Mouse (Mus musculus): Measurements from ENCODE around the gene Pigs. TPM values are rescaled to one million over a fixed set of nuclear protein-coding genes. Genes with fewer than 3 reads are reported as not detected.

The Pigs gene
- polyA plus RNA-seq, 1 experiment from 2014 or later, result 79.0 TPM

GRCm38 (mm10) chr11:78382701-78383100, 54.5 kb downstream of the Pigs start:
- no peaks in the 10 kb centered on the region for H3K27me3 ChIP-seq (ENCODE audit: control insufficient read depth, insufficient read depth, low read depth, low read length)
- no peak overlapping the region for H3K27ac ChIP-seq (ENCODE audit: low read length)
- no peaks in the 10 kb centered on the region for H3K4me1 ChIP-seq (ENCODE audit: control insufficient read depth, insufficient read depth, low read length)
- H3K9ac ChIP-seq (ENCODE audit: low read depth, low read length), result no peak overlapping the region
- H3K9me3 ChIP-seq (replicated peaks; ENCODE audit: control insufficient read depth, low read length, poor library complexity, severe bottlenecking), result no peaks in the 10 kb centered on the region
- 27% methylated on average over 5 of the region's 5 CpGs for WGBS
- ATAC-seq, result no peak
- H3K4me3 ChIP-seq (ENCODE audit: low read depth, low read length), result no peak overlapping the region
- H3K36me3 ChIP-seq (ENCODE audit: control insufficient read depth, insufficient read depth, low read length), result no peaks in the 10 kb centered on the region
- no peak overlapping the region for H3K4me2 ChIP-seq (ENCODE audit: low read length)

GRCm38 (mm10) chr11:78385776-78386175, 57.6 kb downstream of the Pigs start:
- Histone ChIP-seq H3K4me2 (ENCODE audit: low read length) (no peak overlapping the region), H3K9ac (ENCODE audit: low read depth, low read length) (no peak overlapping the region), H3K4me3 (ENCODE audit: low read depth, low read length) (no peak overlapping the region), H3K27me3 (ENCODE audit: control insufficient read depth, insufficient read depth, low read depth, low read length) (no peaks in the 10 kb centered on the region), H3K9me3 (replicated peaks; ENCODE audit: control insufficient read depth, low read length, poor library complexity, severe bottlenecking) (no peaks in the 10 kb centered on the region), H3K36me3 (ENCODE audit: control insufficient read depth, insufficient read depth, low read length) (no peaks in the 10 kb centered on the region), H3K27ac (ENCODE audit: low read length) (no peak overlapping the region), H3K4me1 (ENCODE audit: control insufficient read depth, insufficient read depth, low read length) (no peaks in the 10 kb centered on the region)
- 87% methylated on average over 10 of the region's 10 CpGs for WGBS
- ATAC-seq, result no peak

GRCm38 (mm10) chr11:78386508-78387043, 58.4 kb downstream of the Pigs start, which contains the start of gene Foxn1:
Gene Foxn1, minus strand, starts transcription at chr11:78386558.
- Histone ChIP-seq H3K9ac (ENCODE audit: low read depth, low read length) (no peak within 1 kb of the TSS), H3K27ac (ENCODE audit: low read length) (no peak within 1 kb of the TSS), H3K4me2 (ENCODE audit: low read length) (no peak within 1 kb of the TSS), H3K9me3 (replicated peaks; ENCODE audit: control insufficient read depth, low read length, poor library complexity, severe bottlenecking) (no peaks in the 10 kb centered on the region), H3K36me3 (ENCODE audit: control insufficient read depth, insufficient read depth, low read length) (no peaks in the 10 kb centered on the region), H3K4me3 (ENCODE audit: low read depth, low read length) (no peak within 1 kb of the TSS), H3K4me1 (ENCODE audit: control insufficient read depth, insufficient read depth, low read length) (no peaks in the 10 kb centered on the region), H3K27me3 (ENCODE audit: control insufficient read depth, insufficient read depth, low read depth, low read length) (no peaks in the 10 kb centered on the region)
- no peak for ATAC-seq
- WGBS, result 75% methylated on average over 14 of the region's 14 CpGs

Other genes with a start within 250 kb of the Pigs start
- gene Eral1, start 248.0 kb upstream of the Pigs start, polyA plus RNA-seq (2015; fragmentation: Nextera tagmentation; extraction: Ambion mirVana), result 32.8 and 33.3 TPM in 2 replicates
- 27.7 and 28.7 TPM in 2 replicates for gene Fam222b, start 233.8 kb upstream of the Pigs start, polyA plus RNA-seq (2015; fragmentation: Nextera tagmentation; extraction: Ambion mirVana)
- gene Traf4, start 162.8 kb upstream of the Pigs start, polyA plus RNA-seq (2015; fragmentation: Nextera tagmentation; extraction: Ambion mirVana), result 83.8 and 93.2 TPM in 2 replicates
- 4.8 and 6.6 TPM in 2 replicates for gene Nek8, start 151.7 kb upstream of the Pigs start, polyA plus RNA-seq (2015; fragmentation: Nextera tagmentation; extraction: Ambion mirVana)
- gene Tlcd1, start 151.7 kb upstream of the Pigs start, polyA plus RNA-seq (2015; fragmentation: Nextera tagmentation; extraction: Ambion mirVana), result 7.4 and 10.1 TPM in 2 replicates
- gene Rpl23a, start 144.8 kb upstream of the Pigs start, polyA plus RNA-seq (2015; fragmentation: Nextera tagmentation; extraction: Ambion mirVana), result 698 and 713 TPM in 2 replicates
- 49.9 and 55.7 TPM in 2 replicates for gene Rab34, start 140.0 kb upstream of the Pigs start, polyA plus RNA-seq (2015; fragmentation: Nextera tagmentation; extraction: Ambion mirVana)
- gene Proca1, start 135.0 kb upstream of the Pigs start, polyA plus RNA-seq (2015; fragmentation: Nextera tagmentation; extraction: Ambion mirVana), result 2.3 and 2.6 TPM in 2 replicates
- gene Sdf2, start 82.7 kb upstream of the Pigs start, polyA plus RNA-seq (2015; fragmentation: Nextera tagmentation; extraction: Ambion mirVana), result 89.6 and 92.8 TPM in 2 replicates
- 27.5 and 30.7 TPM in 2 replicates for gene Supt6, start 82.4 kb upstream of the Pigs start, polyA plus RNA-seq (2015; fragmentation: Nextera tagmentation; extraction: Ambion mirVana)
- 50.1 and 58.7 TPM in 2 replicates for gene 2610507B11Rik, start 66.7 kb upstream of the Pigs start, polyA plus RNA-seq (2015; fragmentation: Nextera tagmentation; extraction: Ambion mirVana)
- gene BC030499, start 37.6 kb upstream of the Pigs start, polyA plus RNA-seq (2015; fragmentation: Nextera tagmentation; extraction: Ambion mirVana), result 0.15 and 0.25 TPM in 2 replicates
- 4.2 and 6.5 TPM in 2 replicates for gene Spag5, start 26.9 kb upstream of the Pigs start, polyA plus RNA-seq (2015; fragmentation: Nextera tagmentation; extraction: Ambion mirVana)
- gene Aldoc, start 5.4 kb upstream of the Pigs start, polyA plus RNA-seq (2015; fragmentation: Nextera tagmentation; extraction: Ambion mirVana), result 87.2 and 154 TPM in 2 replicates
- 77.2 and 81.8 TPM in 2 replicates for gene Unc119, start 15.1 kb downstream of the Pigs start, polyA plus RNA-seq (2015; fragmentation: Nextera tagmentation; extraction: Ambion mirVana)
- not detected in 2 replicates for gene Foxn1, start 58.1 kb downstream of the Pigs start, polyA plus RNA-seq (2015; fragmentation: Nextera tagmentation; extraction: Ambion mirVana)
- gene Slc13a2, start 93.8 kb downstream of the Pigs start, polyA plus RNA-seq (2015; fragmentation: Nextera tagmentation; extraction: Ambion mirVana), result not detected in 2 replicates
- gene Slc46a1, start 137.3 kb downstream of the Pigs start, polyA plus RNA-seq (2015; fragmentation: Nextera tagmentation; extraction: Ambion mirVana), result 23.0 and 25.6 TPM in 2 replicates
- 49.9 and 50.7 TPM in 2 replicates for gene Sarm1, start 169.3 kb downstream of the Pigs start, polyA plus RNA-seq (2015; fragmentation: Nextera tagmentation; extraction: Ambion mirVana)
- gene Vtn, start 170.7 kb downstream of the Pigs start, polyA plus RNA-seq (2015; fragmentation: Nextera tagmentation; extraction: Ambion mirVana), result 115 and 127 TPM in 2 replicates
- gene Sebox, start 175.0 kb downstream of the Pigs start, polyA plus RNA-seq (2015; fragmentation: Nextera tagmentation; extraction: Ambion mirVana), result 0.14 TPM in 1 of 2 replicates, not detected in the other
- 95.5 and 96.6 TPM in 2 replicates for gene Tmem199, start 183.8 kb downstream of the Pigs start, polyA plus RNA-seq (2015; fragmentation: Nextera tagmentation; extraction: Ambion mirVana)
- 176 and 184 TPM in 2 replicates for gene Poldip2, start 183.8 kb downstream of the Pigs start, polyA plus RNA-seq (2015; fragmentation: Nextera tagmentation; extraction: Ambion mirVana)
- gene Tnfaip1, start 207.9 kb downstream of the Pigs start, polyA plus RNA-seq (2015; fragmentation: Nextera tagmentation; extraction: Ambion mirVana), result 67.7 and 68.8 TPM in 2 replicates
- 130 and 137 TPM in 2 replicates for gene Ift20, start 207.9 kb downstream of the Pigs start, polyA plus RNA-seq (2015; fragmentation: Nextera tagmentation; extraction: Ambion mirVana)
- 33.8 and 41.7 TPM in 2 replicates for gene Tmem97, start 222.4 kb downstream of the Pigs start, polyA plus RNA-seq (2015; fragmentation: Nextera tagmentation; extraction: Ambion mirVana)

All from midbrain, embryonic 16.5 days (tissue).